Mouse (Mus musculus) midbrain, embryonic 10.5 days (tissue): ENCODE measurements around the gene Triap1. TPM values are rescaled to one million over a fixed set of nuclear protein-coding genes. Genes with fewer than 3 reads are reported as not detected.

ENCODE experiments used
- DNase-seq: peaks from one replicate; pipeline ENCODE4 v3.0.0-alpha.2; 2017; ENCODE audit warnings: low spot score
- H3K27ac ChIP-seq: fragments of 300-500 bp; sonication (generic); replicated peaks from 2 replicates; pipeline ENCODE4 v1.5.1; 2016; ENCODE audit warnings: mild to moderate bottlenecking
- H3K27me3 ChIP-seq: fragments of 300-500 bp; sonication (generic); 2 replicates; pipeline ENCODE4 v1.6.1; 2016; ENCODE audit warnings: low read depth, mild to moderate bottlenecking; ENCODE audit not compliant: poor library complexity, severe bottlenecking
- H3K36me3 ChIP-seq: fragments of 300-500 bp; sonication (generic); 2 replicates; pipeline ENCODE4 v1.6.1; 2016; ENCODE audit warnings: mild to moderate bottlenecking, moderate library complexity
- H3K4me1 ChIP-seq: fragments of 300-500 bp; sonication (generic); 2 replicates; pipeline ENCODE4 v1.6.1; 2016
- H3K4me3 ChIP-seq: fragments of 300-500 bp; sonication (generic); 2 replicates; pipeline ENCODE4 v1.5.1; 2016; ENCODE audit warnings: mild to moderate bottlenecking, moderate library complexity
- H3K9me3 ChIP-seq: fragments of 300-500 bp; sonication (generic); replicated peaks from 2 replicates; pipeline ENCODE4 v1.6.1; 2016; ENCODE audit warnings: mild to moderate bottlenecking
- WGBS: fragments of 180-500 bp; shearing (Covaris S2); methylation state at CpG from one replicate; pipeline ENCODE4 v1.1.7; 2016; 5-methylcytosine and 5-hydroxymethylcytosine counted together
- polyA plus RNA-seq: library from polyadenylated mRNA; unstranded; fragments of >200 nt; fragmentation: Nextera tagmentation; extraction: Ambion mirVana; gene quantifications from 2 replicates; pipeline ENCODE4 v1.2.1, GENCODE M21; 2016

Triap1 gene
- polyA plus RNA-seq, 1 experiment from 2014 or later = 60.8 TPM

GRCm38 (mm10) chr5:115317645-115318328 is 23.2 kb upstream of the Triap1 start:
- no peaks in the 10 kb centered on the region for H3K36me3 ChIP-seq
- H3K4me1 ChIP-seq = peaks cover 42% of the 10 kb centered on the region
- peak overlapping the region; percentile 20; the same call in 1 of the 2 replicates for H3K4me3 ChIP-seq
- DNase-seq = peak; percentile 44
- H3K27ac ChIP-seq = peak overlapping the region; percentile 80
- H3K9me3 ChIP-seq = no peaks in the 10 kb centered on the region
- WGBS = 5% methylated on average over 10 of the region's 10 CpGs
- H3K27me3 ChIP-seq = peaks cover 12% of the 10 kb centered on the region

GRCm38 (mm10) chr5:115319004-115319940 is 21.8 kb upstream of the Triap1 start:
- H3K27me3 ChIP-seq = peaks cover 12% of the 10 kb centered on the region
- DNase-seq = peak; percentile 79
- H3K9me3 ChIP-seq = no peaks in the 10 kb centered on the region
- H3K4me3 ChIP-seq = peak overlapping the region; percentile 51
- under 1% methylated on average over 22 of the region's 22 CpGs for WGBS
- peak overlapping the region; percentile 65 for H3K27ac ChIP-seq
- peaks cover 36% of the 10 kb centered on the region for H3K4me1 ChIP-seq
- no peaks in the 10 kb centered on the region for H3K36me3 ChIP-seq

GRCm38 (mm10) chr5:115326256-115326831 is 14.7 kb upstream of the Triap1 start:
- peaks cover 37% of the 10 kb centered on the region for H3K4me1 ChIP-seq
- peak overlapping the region; percentile 79 for H3K4me3 ChIP-seq
- H3K27ac ChIP-seq = peak overlapping the region; percentile 98
- DNase-seq = no peak
- H3K9me3 ChIP-seq = no peaks in the 10 kb centered on the region
- WGBS = 28% methylated on average over 11 of the region's 11 CpGs
- H3K36me3 ChIP-seq = peaks cover 27% of the 10 kb centered on the region
- H3K27me3 ChIP-seq = no peaks in the 10 kb centered on the region

- under 1% methylated on average over 92 of the region's 97 CpGs for WGBS
- DNase-seq = peak; percentile 95
- H3K9me3 ChIP-seq = no peaks in the 10 kb centered on the region
These were observed 14.0 kb upstream of the Triap1 start, which contains the start of gene Srsf9 for GRCm38 (mm10) chr5:115326875-115327609. Srsf9 (plus strand) TSS chr5:115327177.

GRCm38 (mm10) chr5:115327610-115328548 is 13.1 kb upstream of the Triap1 start:
- peaks cover 42% of the 10 kb centered on the region for H3K36me3 ChIP-seq
- no peaks in the 10 kb centered on the region for H3K27me3 ChIP-seq
- no peak for DNase-seq
- no peaks in the 10 kb centered on the region for H3K9me3 ChIP-seq
- WGBS = 1% methylated on average over 53 of the region's 55 CpGs
- H3K4me3 ChIP-seq = peak overlapping the region; percentile 79
- H3K27ac ChIP-seq = peak overlapping the region; percentile 98
- peaks cover 37% of the 10 kb centered on the region for H3K4me1 ChIP-seq

More at GRCm38 (mm10) chr5:115326875-115327609, 14.0 kb upstream of the Triap1 start, which contains the start of gene Srsf9:
- Histone ChIP-seq H3K4me3 (peak within 1 kb of the TSS; percentile 79), H3K4me1 (peaks cover 37% of the 10 kb centered on the region), H3K27ac (peak within 1 kb of the TSS; percentile 98), H3K36me3 (peaks cover 34% of the 10 kb centered on the region), H3K27me3 (no peaks in the 10 kb centered on the region)

GRCm38 (mm10) chr5:115330955-115331354 is 10.1 kb upstream of the Triap1 start:
- DNase-seq = no peak
- Histone ChIP-seq H3K4me3 (no peak overlapping the region), H3K27ac (no peak overlapping the region), H3K4me1 (peaks cover 33% of the 10 kb centered on the region), H3K27me3 (no peaks in the 10 kb centered on the region), H3K36me3 (peaks cover 73% of the 10 kb centered on the region), H3K9me3 (no peaks in the 10 kb centered on the region)
- 94% methylated on average over 9 of the region's 9 CpGs for WGBS

GRCm38 (mm10) chr5:115333626-115334025 is 7.4 kb upstream of the Triap1 start:
- Histone ChIP-seq H3K27ac (no peak overlapping the region), H3K9me3 (no peaks in the 10 kb centered on the region), H3K4me1 (peaks cover 15% of the 10 kb centered on the region), H3K4me3 (no peak overlapping the region), H3K27me3 (no peaks in the 10 kb centered on the region), H3K36me3 (peaks cover 93% of the 10 kb centered on the region)
- DNase-seq = no peak
- 96% methylated on average over 3 of the region's 3 CpGs for WGBS

GRCm38 (mm10) chr5:115340007-115340406 is 1.0 kb upstream of the Triap1 start:
- no peak overlapping the region for H3K27ac ChIP-seq
- DNase-seq = no peak
- peak overlapping the region; percentile 90 for H3K4me3 ChIP-seq
- H3K36me3 ChIP-seq = peaks cover 60% of the 10 kb centered on the region
- H3K27me3 ChIP-seq = no peaks in the 10 kb centered on the region
- H3K9me3 ChIP-seq = no peaks in the 10 kb centered on the region
- WGBS = 46% methylated on average over 7 of the region's 7 CpGs
- H3K4me1 ChIP-seq = peaks cover 32% of the 10 kb centered on the region

- peak overlapping the region; percentile 95 for H3K27ac ChIP-seq
- WGBS = 14% methylated on average over 36 of the region's 36 CpGs
- H3K36me3 ChIP-seq = peaks cover 60% of the 10 kb centered on the region
- no peak for DNase-seq
- peaks cover 32% of the 10 kb centered on the region for H3K4me1 ChIP-seq
- H3K27me3 ChIP-seq = no peaks in the 10 kb centered on the region
- H3K9me3 ChIP-seq = no peaks in the 10 kb centered on the region
- peak overlapping the region; percentile 90 for H3K4me3 ChIP-seq
These were observed 515 bp downstream of the Triap1 start for GRCm38 (mm10) chr5:115341314-115342165.

GRCm38 (mm10) chr5:115347564-115347963 is 6.5 kb downstream of the Triap1 start:
- H3K27ac ChIP-seq = 0 out of 2 replicates have a peak overlapping the region, but pooled peaks have one; percentile 46
- no peaks in the 10 kb centered on the region for H3K27me3 ChIP-seq
- WGBS = 5% methylated on average over 5 of the region's 5 CpGs
- H3K9me3 ChIP-seq = peaks cover 4% of the 10 kb centered on the region
- H3K36me3 ChIP-seq = peaks cover 49% of the 10 kb centered on the region
- peaks cover 22% of the 10 kb centered on the region for H3K4me1 ChIP-seq
- peak overlapping the region; percentile 99 for H3K4me3 ChIP-seq
- peak; percentile 76 for DNase-seq
